Mouse (Mus musculus) intestine, embryonic 14.5 days (tissue): Measurements from ENCODE around the gene Pank2. TPM values are rescaled to one million over a fixed set of nuclear protein-coding genes. Genes with fewer than 3 reads are reported as not detected.
A peak's percentile ranks its signal among the peaks of the same experiment; 100 is the strongest.
"Not testable (repeated sequence)": the region's sequence is repeated elsewhere in the genome, so short reads cannot be mapped to it uniquely, and the experiment has no call there.

ENCODE experiments used
- ATAC-seq: fragments of 200-750 bp; cut with Nextera tagmentation; replicated peaks from 2 replicates; pipeline ENCODE4 v1.8.0; 2017; ENCODE audit warnings: low read depth, moderate number of reproducible peaks, moderate TSS enrichment, moderate library complexity; ENCODE audit not compliant: low FRiP score, low TSS enrichment
- DNase-seq: peaks from one replicate; pipeline ENCODE4 v3.0.0-alpha.2; 2018; ENCODE audit warnings: low spot score
- H3K27ac ChIP-seq: fragments of 300-500 bp; sonication (generic); 2 replicates; pipeline ENCODE4 v1.5.1; 2014; ENCODE audit warnings: low read depth, mild to moderate bottlenecking, control low read depth
- H3K27me3 ChIP-seq: fragments of 300-500 bp; sonication (generic); replicated peaks from 2 replicates; pipeline ENCODE4 v1.6.1; 2014; ENCODE audit warnings: low read length, control low read depth; ENCODE audit not compliant: control insufficient read depth, insufficient read depth
- H3K36me3 ChIP-seq: fragments of 300-500 bp; sonication (generic); 2 replicates; pipeline ENCODE4 v1.6.1; 2014; ENCODE audit warnings: low read length, control low read depth; ENCODE audit not compliant: control insufficient read depth, insufficient read depth
- H3K4me1 ChIP-seq: fragments of 300-500 bp; sonication (generic); replicated peaks from 2 replicates; pipeline ENCODE4 v1.6.1; 2014; ENCODE audit warnings: low read length, control low read depth, mixed read lengths; ENCODE audit not compliant: control insufficient read depth, insufficient read depth
- H3K4me2 ChIP-seq: fragments of 300-500 bp; sonication (generic); 2 replicates; pipeline ENCODE4 v1.6.1; 2014; ENCODE audit warnings: low read length
- H3K4me3 ChIP-seq: fragments of 300-500 bp; sonication (generic); 2 replicates; pipeline ENCODE4 v1.5.1; 2014; ENCODE audit warnings: low read depth, low read length, control low read depth, mixed read lengths
- H3K9ac ChIP-seq: fragments of 300-500 bp; sonication (generic); 2 replicates; pipeline ENCODE4 v1.6.1; 2014; ENCODE audit warnings: mild to moderate bottlenecking, low read length
- H3K9me3 ChIP-seq: fragments of 300-500 bp; sonication (generic); 2 replicates; pipeline ENCODE4 v1.6.1; 2016; ENCODE audit warnings: low read length, control low read depth; ENCODE audit not compliant: control insufficient read depth
- WGBS: fragments of 180-500 bp; shearing (Covaris S2); extraction: QIAGEN DNeasy Blood & Tissue Kit; methylation state at CpG from one replicate; pipeline ENCODE4 v1.1.7; 2014; 5-methylcytosine and 5-hydroxymethylcytosine counted together
- polyA plus RNA-seq: library from polyadenylated mRNA; unstranded; fragments of >200 nt; fragmentation: Nextera tagmentation; extraction: Ambion mirVana; gene quantifications from 2 replicates; pipeline ENCODE4 v1.2.1, GENCODE M21; 2014

Gene Pank2
- polyA plus RNA-seq, 1 experiment from 2014 or later, result 37.6 TPM

- ATAC-seq, H3K4me2 ChIP-seq: not testable (repeated sequence)
These were observed 35.6 kb upstream of the Pank2 start for GRCm38 (mm10) chr2:131226669-131227068.

GRCm38 (mm10) chr2:131227243-131227642, 35.1 kb upstream of the Pank2 start:
- Histone ChIP-seq H3K4me3 (no peak overlapping the region), H3K4me1 (no peaks in the 10 kb centered on the region), H3K9ac (no peak overlapping the region), H3K36me3 (no peaks in the 10 kb centered on the region), H3K9me3 (no peaks in the 10 kb centered on the region), H3K4me2 (no peak overlapping the region), H3K27ac (no peak overlapping the region), H3K27me3 (no peaks in the 10 kb centered on the region)
- WGBS, result 83% methylated on average over 3 of the region's 3 CpGs
- ATAC-seq, result no peak
- no peak for DNase-seq

More at GRCm38 (mm10) chr2:131226669-131227068, 35.6 kb upstream of the Pank2 start:
- H3K27ac ChIP-seq, H3K4me3 ChIP-seq, DNase-seq, H3K9me3 ChIP-seq, H3K36me3 ChIP-seq, H3K27me3 ChIP-seq, H3K4me1 ChIP-seq, H3K9ac ChIP-seq: not testable (repeated sequence)
- WGBS, result 80% methylated on average over 2 of the region's 2 CpGs

- no peak overlapping the region for H3K4me2 ChIP-seq
- H3K4me1 ChIP-seq, result peaks cover 18% of the 10 kb centered on the region
- no peak overlapping the region for H3K9ac ChIP-seq
- H3K9me3 ChIP-seq, result no peaks in the 10 kb centered on the region
- no peaks in the 10 kb centered on the region for H3K36me3 ChIP-seq
- DNase-seq (no peak), ATAC-seq (no peak)
- no peaks in the 10 kb centered on the region for H3K27me3 ChIP-seq
- no peak overlapping the region for H3K4me3 ChIP-seq
- 68% methylated on average over 2 of the region's 2 CpGs for WGBS
- H3K27ac ChIP-seq, result no peak overlapping the region
These were observed 29.7 kb upstream of the Pank2 start for GRCm38 (mm10) chr2:131232558-131232957.

GRCm38 (mm10) chr2:131233307-131234126, 28.8 kb upstream of the Pank2 start, which contains the start of gene Mavs:
Mavs (plus strand) TSS chr2:131234063.
- Histone ChIP-seq H3K27ac (peak within 1 kb of the TSS; percentile 16; the same call in 1 of the 2 replicates), H3K4me2 (peak within 1 kb of the TSS; percentile 97), H3K9me3 (no peaks in the 10 kb centered on the region), H3K9ac (peak within 1 kb of the TSS; percentile 69), H3K4me3 (peak within 1 kb of the TSS; percentile 67), H3K27me3 (no peaks in the 10 kb centered on the region), H3K4me1 (peaks cover 18% of the 10 kb centered on the region), H3K36me3 (peaks cover under 1% of the 10 kb centered on the region; the same call in 1 of the 2 replicates)
- ATAC-seq (peak; percentile 100), DNase-seq (peak; percentile 96)
- WGBS, result 14% methylated on average over 29 of the region's 29 CpGs

GRCm38 (mm10) chr2:131234127-131234650, 28.1 kb upstream of the Pank2 start:
- ATAC-seq, result peak; percentile 48; the same call in 1 of the 2 replicates

GRCm38 (mm10) chr2:131234970-131235635, 27.2 kb upstream of the Pank2 start:
- H3K4me1 ChIP-seq, result peaks cover 18% of the 10 kb centered on the region
- H3K27me3 ChIP-seq, result no peaks in the 10 kb centered on the region
- H3K4me3 ChIP-seq, result peak overlapping the region; percentile 67; the same call in 1 of the 2 replicates
- WGBS, result 71% methylated on average over 7 of the region's 7 CpGs
- DNase-seq, result no peak
- peak overlapping the region; percentile 69; the same call in 1 of the 2 replicates for H3K9ac ChIP-seq
- no peaks in the 10 kb centered on the region for H3K9me3 ChIP-seq
- no peak overlapping the region for H3K27ac ChIP-seq
- no peak for ATAC-seq
- H3K4me2 ChIP-seq, result peak overlapping the region; percentile 97
- H3K36me3 ChIP-seq, result peaks cover 16% of the 10 kb centered on the region

More at GRCm38 (mm10) chr2:131234127-131234650, 28.1 kb upstream of the Pank2 start:
- Histone ChIP-seq H3K4me1 (peaks cover 18% of the 10 kb centered on the region), H3K4me3 (peak overlapping the region; percentile 67), H3K9ac (peak overlapping the region; percentile 69), H3K27me3 (no peaks in the 10 kb centered on the region), H3K9me3 (no peaks in the 10 kb centered on the region), H3K27ac (peak overlapping the region; percentile 16; the same call in 1 of the 2 replicates), H3K4me2 (peak overlapping the region; percentile 97), H3K36me3 (peaks cover 7% of the 10 kb centered on the region)
- no peak for DNase-seq
- WGBS, result 13% methylated on average over 28 of the region's 28 CpGs

GRCm38 (mm10) chr2:131242180-131242579, 20.1 kb upstream of the Pank2 start:
- Histone ChIP-seq H3K27ac (no peak overlapping the region), H3K4me1 (no peaks in the 10 kb centered on the region), H3K9ac (no peak overlapping the region), H3K4me2 (no peak overlapping the region), H3K9me3 (no peaks in the 10 kb centered on the region), H3K4me3 (no peak overlapping the region), H3K36me3 (peaks cover 81% of the 10 kb centered on the region), H3K27me3 (no peaks in the 10 kb centered on the region)
- DNase-seq, result no peak
- ATAC-seq, result no peak

- no peak for DNase-seq
- no peaks in the 10 kb centered on the region for H3K9me3 ChIP-seq
- H3K4me3 ChIP-seq, result no peak overlapping the region
- H3K9ac ChIP-seq, result no peak overlapping the region
- H3K27me3 ChIP-seq, result no peaks in the 10 kb centered on the region
- no peak overlapping the region for H3K27ac ChIP-seq
- no peaks in the 10 kb centered on the region for H3K4me1 ChIP-seq
- no peak for ATAC-seq
- 78% methylated on average over 7 of the region's 7 CpGs for WGBS
- H3K4me2 ChIP-seq, result no peak overlapping the region
- H3K36me3 ChIP-seq, result peaks cover 89% of the 10 kb centered on the region
These were observed 19.4 kb upstream of the Pank2 start for GRCm38 (mm10) chr2:131242929-131243328.
